Mouse (Mus musculus) small intestine, adult 2 months (tissue): ENCODE results near the gene Mybpc2. TPM values are rescaled to one million over a fixed set of nuclear protein-coding genes. Genes with fewer than 3 reads are reported as not detected.

ENCODE experiments used
- H3K27ac ChIP-seq: fragments of 200-500 bp; 2 replicates; pipeline ENCODE4 v1.5.1; 2012; ENCODE audit warnings: low read depth, low read length, control low read depth, inconsistent platforms; ENCODE audit not compliant: insufficient read depth
- H3K27me3 ChIP-seq: fragments of 200-500 bp; 2 replicates; pipeline ENCODE4 v1.6.1; 2012; ENCODE audit warnings: mild to moderate bottlenecking, moderate library complexity, low read length, inconsistent platforms; ENCODE audit not compliant: control insufficient read depth, insufficient read depth
- H3K36me3 ChIP-seq: fragments of 200-500 bp; 2 replicates; pipeline ENCODE4 v1.6.1; 2012; ENCODE audit warnings: mild to moderate bottlenecking, low read length, control low read depth, inconsistent platforms; ENCODE audit not compliant: control insufficient read depth, insufficient read depth
- H3K4me1 ChIP-seq: fragments of 200-500 bp; 2 replicates; pipeline ENCODE4 v1.6.1; 2012; ENCODE audit warnings: low read length, inconsistent platforms, mixed read lengths; ENCODE audit not compliant: control insufficient read depth, insufficient read depth, insufficient read length
- H3K4me3 ChIP-seq: fragments of 200-500 bp; 2 replicates; pipeline ENCODE4 v1.5.1; 2012; ENCODE audit warnings: low read depth, mild to moderate bottlenecking, control low read depth, inconsistent platforms, low read length, moderate library complexity
- CTCF ChIP-seq: fragments of 200-500 bp; IDR thresholded peaks from 2 replicates; pipeline ENCODE4 v1.5.1; 2012; ENCODE audit warnings: low read depth, mild to moderate bottlenecking, control low read depth, inconsistent platforms, low read length, moderate library complexity, mixed read lengths; ENCODE audit not compliant: insufficient replicate concordance, insufficient read length; ENCODE audit errors: extremely low read depth
- POLR2A ChIP-seq: fragments of 200-500 bp; IDR thresholded peaks from 2 replicates; pipeline ENCODE4 v1.6.1; 2012; ENCODE audit warnings: low read depth, mild to moderate bottlenecking, control low read depth, inconsistent platforms, low read length, moderate library complexity
- WGBS: fragments of 180-500 bp; shearing (Covaris S2); methylation state at CpG from one replicate; pipeline ENCODE4 v1.1.7; 2018; 5-methylcytosine and 5-hydroxymethylcytosine counted together
- polyA plus RNA-seq: library from polyadenylated mRNA; depleted of rRNA; stranded (reverse); fragments of >200 nt; gene quantifications from 2 replicates; pipeline ENCODE4 v1.2.3, GENCODE M21; 2012

Mybpc2 gene
- polyA plus RNA-seq, 1 experiment = 0.13 TPM

GRCm38 (mm10) chr7:44547041-44547440, 22.6 kb upstream of the Mybpc2 start:
- WGBS = 89% methylated on average over 13 of the region's 13 CpGs
- no peak overlapping the region for H3K4me3 ChIP-seq
- peaks cover 28% of the 10 kb centered on the region for H3K36me3 ChIP-seq
- peaks cover 6% of the 10 kb centered on the region; the same call in 1 of the 2 replicates for H3K4me1 ChIP-seq
- H3K27ac ChIP-seq = no peak overlapping the region
- TF ChIP-seq POLR2A = no peak
- no peaks in the 10 kb centered on the region for H3K27me3 ChIP-seq

GRCm38 (mm10) chr7:44546274-44546673, 21.8 kb upstream of the Mybpc2 start:
- TF ChIP-seq CTCF (no peak), POLR2A (no peak)
- Histone ChIP-seq H3K4me3 (no peak overlapping the region), H3K27me3 (no peaks in the 10 kb centered on the region), H3K27ac (no peak overlapping the region), H3K36me3 (peaks cover 23% of the 10 kb centered on the region), H3K4me1 (peaks cover 6% of the 10 kb centered on the region; the same call in 1 of the 2 replicates)
- WGBS = 96% methylated on average over 3 of the region's 3 CpGs

GRCm38 (mm10) chr7:44543071-44543470, 18.6 kb upstream of the Mybpc2 start:
- WGBS = 82% methylated on average over 12 of the region's 12 CpGs
- Histone ChIP-seq H3K27ac (no peak overlapping the region), H3K36me3 (peaks cover 26% of the 10 kb centered on the region), H3K27me3 (no peaks in the 10 kb centered on the region), H3K4me1 (peaks cover 6% of the 10 kb centered on the region; the same call in 1 of the 2 replicates), H3K4me3 (no peak overlapping the region)
- TF ChIP-seq CTCF (no peak), POLR2A (no peak)

GRCm38 (mm10) chr7:44542555-44542954, 18.1 kb upstream of the Mybpc2 start:
- H3K27me3 ChIP-seq = no peaks in the 10 kb centered on the region
- H3K36me3 ChIP-seq = peaks cover 26% of the 10 kb centered on the region
- TF ChIP-seq POLR2A (no peak), CTCF (no peak)
- H3K4me1 ChIP-seq = peaks cover under 1% of the 10 kb centered on the region; the same call in 1 of the 2 replicates
- no peak overlapping the region for H3K27ac ChIP-seq
- H3K4me3 ChIP-seq = no peak overlapping the region
- WGBS = 90% methylated on average over 11 of the region's 11 CpGs

- peaks cover 31% of the 10 kb centered on the region for H3K36me3 ChIP-seq
- no peak for TF ChIP-seq CTCF
- TF ChIP-seq POLR2A = no peak
These were observed 14.5 kb upstream of the Mybpc2 start for GRCm38 (mm10) chr7:44538756-44539624.

GRCm38 (mm10) chr7:44537496-44537895, 13.0 kb upstream of the Mybpc2 start:
- no peak for TF ChIP-seq CTCF
- TF ChIP-seq POLR2A = no peak
- no peak overlapping the region for H3K27ac ChIP-seq
- H3K27me3 ChIP-seq = no peaks in the 10 kb centered on the region
- WGBS = 92% methylated on average over 13 of the region's 13 CpGs
- peaks cover 3% of the 10 kb centered on the region; the same call in 1 of the 2 replicates for H3K4me1 ChIP-seq
- peaks cover 31% of the 10 kb centered on the region for H3K36me3 ChIP-seq
- no peak overlapping the region for H3K4me3 ChIP-seq

More at GRCm38 (mm10) chr7:44538756-44539624, 14.5 kb upstream of the Mybpc2 start:
- H3K4me1 ChIP-seq = no peaks in the 10 kb centered on the region
- 93% methylated on average over 41 of the region's 41 CpGs for WGBS
- no peak overlapping the region for H3K27ac ChIP-seq
- no peaks in the 10 kb centered on the region for H3K27me3 ChIP-seq
- no peak overlapping the region for H3K4me3 ChIP-seq

GRCm38 (mm10) chr7:44537009-44537408, 12.6 kb upstream of the Mybpc2 start:
- no peak overlapping the region for H3K4me3 ChIP-seq
- peaks cover 31% of the 10 kb centered on the region for H3K36me3 ChIP-seq
- no peak overlapping the region for H3K27ac ChIP-seq
- no peaks in the 10 kb centered on the region for H3K27me3 ChIP-seq
- WGBS = 79% methylated on average over 7 of the region's 7 CpGs
- peaks cover 5% of the 10 kb centered on the region; the same call in 1 of the 2 replicates for H3K4me1 ChIP-seq
- TF ChIP-seq CTCF (no peak), POLR2A (no peak)
